Mouse (Mus musculus): ENCODE measurements around the gene Ppp2r5c. TPM values are rescaled to one million over a fixed set of nuclear protein-coding genes. Genes with fewer than 3 reads are reported as not detected.
A peak's percentile ranks its signal among the peaks of the same experiment; 100 is the strongest.

The Ppp2r5c gene
- total RNA-seq, 4 experiments from 2014 or later: 88.9 to 96.8 (median 93.6) TPM

DNA sequence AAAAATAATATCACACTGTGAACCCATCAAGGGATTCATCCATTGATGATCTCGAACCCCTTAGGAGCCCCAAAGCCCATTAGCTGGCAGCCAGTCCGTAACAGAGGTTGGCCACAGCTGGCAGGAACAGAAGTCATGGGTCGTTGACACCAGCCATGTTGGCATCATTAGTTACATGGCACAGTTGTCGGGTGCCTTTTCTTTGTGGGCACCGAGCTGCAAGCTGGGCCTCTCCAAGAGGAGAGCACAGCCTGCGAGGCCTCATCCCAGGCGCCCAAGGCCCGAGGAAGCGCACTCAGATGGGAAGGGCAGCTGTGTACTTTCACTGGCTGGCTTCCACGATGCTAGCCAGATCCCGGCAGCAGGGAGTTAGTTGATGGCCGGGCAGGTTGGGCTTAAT, 64.3 kb downstream of the Ppp2r5c start:
- DNase-seq (ENCODE audit: low spot score): no peak

DNA sequence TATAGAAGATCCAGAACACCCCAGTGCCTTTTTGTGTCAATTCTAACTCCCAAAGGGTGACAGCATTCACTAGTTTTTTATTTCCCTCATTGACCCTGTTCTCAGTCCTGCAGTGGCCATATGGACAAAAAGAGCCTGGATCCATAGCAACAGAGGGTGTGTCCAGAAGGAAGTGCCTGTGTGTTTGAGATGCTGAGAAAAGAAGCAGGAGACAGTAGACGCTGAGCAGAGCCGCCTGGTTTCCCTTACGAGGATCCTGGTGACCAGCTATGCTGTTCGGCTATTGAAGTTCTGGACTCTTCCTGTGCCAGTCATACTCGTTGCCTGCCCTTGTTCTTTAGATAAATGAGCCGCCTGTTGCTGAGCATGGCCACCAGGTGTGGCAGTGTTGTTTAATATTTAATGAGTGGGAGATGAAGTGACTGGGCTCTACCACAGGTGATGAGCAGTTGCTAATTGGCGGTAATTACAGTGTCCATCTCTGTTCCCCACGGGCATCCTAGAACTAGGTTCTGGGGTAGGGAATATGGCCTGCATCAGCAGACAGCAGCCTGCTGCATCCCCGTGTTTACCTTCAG, 65.0 kb downstream of the Ppp2r5c start:
- no peak for DNase-seq (ENCODE audit: low spot score)

DNA sequence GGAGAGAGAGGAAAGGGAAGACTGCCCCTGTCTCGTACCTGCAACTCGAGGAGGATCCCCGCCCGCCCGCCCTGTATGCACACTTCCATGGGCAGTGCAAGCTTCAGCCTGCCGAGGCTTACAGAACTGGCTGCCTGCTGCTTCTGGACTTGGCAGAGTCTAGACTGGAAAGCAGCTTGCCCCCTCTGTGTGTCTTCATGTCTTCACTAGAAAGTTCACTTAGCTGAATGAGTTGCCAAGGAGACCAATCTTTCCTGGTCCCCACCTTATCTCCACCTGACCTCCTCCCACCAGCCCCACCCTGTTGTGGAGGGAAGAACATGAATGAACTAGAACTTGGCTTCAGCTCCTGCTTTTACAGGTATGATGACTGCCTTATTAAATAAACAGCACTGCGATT, 66.0 kb downstream of the Ppp2r5c start:
- DNase-seq (ENCODE audit: low spot score): no peak

DNA sequence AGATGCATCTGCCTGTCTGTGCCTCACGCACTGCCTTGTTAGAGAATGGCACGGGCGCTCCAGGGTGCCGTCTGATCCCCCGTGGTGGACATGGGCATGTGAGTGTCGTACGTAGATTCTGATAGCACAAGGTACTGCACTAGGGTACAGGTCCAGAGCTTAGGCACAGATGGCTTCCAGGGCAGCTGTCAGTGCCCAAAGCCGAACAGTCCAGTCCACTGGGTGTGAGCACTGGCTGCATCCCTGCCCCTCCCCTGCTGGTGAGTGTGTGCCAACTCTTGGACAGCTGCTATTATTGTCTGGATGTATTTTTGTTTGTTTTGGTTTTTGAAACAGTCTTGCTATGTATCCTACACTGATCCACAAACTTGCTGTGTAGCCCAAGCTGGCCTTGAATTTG, 68.8 kb downstream of the Ppp2r5c start:
- no peak for DNase-seq (ENCODE audit: low spot score)

DNA sequence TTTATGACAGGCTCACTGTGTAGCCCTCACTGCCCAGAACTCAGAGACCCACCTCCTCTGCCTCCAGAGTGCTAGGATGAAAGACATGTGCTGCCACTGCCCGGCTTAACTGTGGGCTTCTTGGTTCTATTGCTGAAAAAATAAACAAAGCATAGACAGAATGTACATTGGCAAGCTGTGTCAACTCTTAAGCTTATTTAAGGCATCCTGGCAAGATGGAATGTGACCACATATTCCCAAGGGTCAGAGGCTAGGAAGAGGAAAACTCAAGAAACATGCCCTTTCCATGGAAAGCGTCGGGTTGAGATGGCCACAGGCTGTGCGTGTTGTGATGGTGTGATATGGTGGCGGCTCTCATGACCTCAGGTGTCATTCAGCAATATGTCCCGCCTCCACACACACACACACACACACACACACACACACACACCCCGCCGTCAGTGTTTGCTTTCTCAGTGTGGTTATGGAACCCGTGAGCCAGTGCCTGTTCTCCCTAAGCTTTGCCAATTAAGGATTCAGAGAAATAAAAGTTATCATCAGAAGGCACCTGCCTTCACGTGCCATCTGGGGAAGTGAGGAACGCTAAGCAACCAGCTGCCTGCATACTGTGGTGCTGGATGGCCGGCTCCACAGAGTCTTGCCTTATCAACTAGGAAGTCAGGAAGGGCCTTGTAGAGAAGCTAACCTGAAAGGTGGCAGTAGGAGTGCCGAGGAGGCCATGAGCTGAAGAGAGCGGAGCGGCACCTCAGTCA, 73.5 kb downstream of the Ppp2r5c start:
- no peak for DNase-seq (ENCODE audit: low spot score)

DNA sequence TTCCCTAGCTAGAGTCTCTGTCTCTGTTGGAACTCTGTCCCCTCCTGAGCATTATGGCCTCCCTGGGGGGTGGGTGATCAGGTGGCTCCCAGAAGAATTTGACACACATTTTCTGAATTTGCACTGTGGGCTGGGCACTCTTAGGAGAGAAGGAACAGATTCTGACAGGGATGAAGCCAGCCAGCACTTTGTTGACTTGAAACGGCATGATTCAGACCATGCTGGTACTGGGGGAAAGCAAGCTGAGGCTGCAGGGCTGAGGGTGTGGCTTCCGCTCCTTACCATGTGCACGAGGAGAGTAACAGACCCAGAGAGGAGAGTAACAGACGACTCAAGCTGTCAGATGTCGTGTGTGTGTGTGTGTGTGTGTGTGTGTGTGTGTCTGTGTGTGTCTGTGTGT, 76.6 kb downstream of the Ppp2r5c start:
- DNase-seq (ENCODE audit: low spot score): no peak

DNA sequence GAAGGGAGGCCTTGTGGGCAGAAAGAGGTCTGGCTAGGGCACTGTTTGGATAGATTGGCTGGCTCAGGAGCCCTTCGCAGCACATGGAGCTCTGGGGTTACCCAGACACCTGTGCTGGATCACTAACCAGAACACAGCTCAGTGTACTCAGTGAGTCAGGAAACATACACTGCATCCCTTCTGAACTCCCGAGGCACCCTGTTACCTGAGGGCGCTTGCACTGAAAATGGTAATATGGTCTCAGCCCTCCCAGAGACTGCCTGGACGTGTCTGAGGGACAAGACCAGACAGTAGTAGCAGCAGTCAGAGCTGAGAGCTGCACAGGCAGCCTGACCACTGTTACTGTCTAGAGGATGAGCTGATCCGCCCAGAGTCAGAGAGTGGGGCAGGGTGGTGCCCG, 85.8 kb downstream of the Ppp2r5c start:
- DNase-seq (ENCODE audit: low spot score): no peak

DNA sequence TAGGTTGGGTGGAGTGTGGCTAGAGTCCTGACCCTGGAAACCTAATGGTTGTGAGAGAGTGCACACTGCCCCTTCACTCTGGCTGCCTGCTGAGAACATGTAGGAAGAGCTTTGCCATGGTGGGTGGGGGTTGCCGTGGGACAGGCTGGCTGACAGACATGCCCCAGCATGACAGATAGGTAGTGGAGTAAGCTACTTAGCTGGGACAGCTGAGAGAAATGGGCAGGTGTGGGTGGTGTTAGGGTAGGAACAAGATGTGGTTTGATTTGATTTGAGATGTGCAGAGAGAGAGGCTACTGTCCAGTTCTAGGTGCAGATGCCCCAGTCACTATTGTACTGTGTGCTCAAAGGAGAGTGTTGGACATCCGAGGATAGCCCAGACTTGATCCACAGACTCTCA, 86.2 kb downstream of the Ppp2r5c start:
- no peak for DNase-seq (ENCODE audit: low spot score)

DNA sequence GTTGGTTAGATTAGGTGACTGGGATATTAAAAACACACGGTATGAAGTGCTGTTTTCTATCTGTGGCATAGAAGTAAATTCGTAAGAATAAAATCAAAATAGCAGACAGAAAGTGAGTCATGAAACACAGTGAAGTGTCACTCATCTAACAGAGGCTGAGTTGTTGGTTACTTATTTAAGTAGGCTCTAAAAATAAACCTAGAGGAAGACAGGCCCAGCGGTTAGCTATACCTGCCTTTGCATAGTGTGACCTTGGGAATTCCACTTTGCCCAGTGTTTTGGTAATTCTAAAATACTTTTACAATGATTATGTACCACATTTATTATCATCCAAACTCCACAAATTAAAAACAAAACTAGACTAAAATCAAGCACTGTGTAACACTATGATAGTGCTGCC, 86.9 kb downstream of the Ppp2r5c start:
- no peak for DNase-seq (ENCODE audit: low spot score)

DNA sequence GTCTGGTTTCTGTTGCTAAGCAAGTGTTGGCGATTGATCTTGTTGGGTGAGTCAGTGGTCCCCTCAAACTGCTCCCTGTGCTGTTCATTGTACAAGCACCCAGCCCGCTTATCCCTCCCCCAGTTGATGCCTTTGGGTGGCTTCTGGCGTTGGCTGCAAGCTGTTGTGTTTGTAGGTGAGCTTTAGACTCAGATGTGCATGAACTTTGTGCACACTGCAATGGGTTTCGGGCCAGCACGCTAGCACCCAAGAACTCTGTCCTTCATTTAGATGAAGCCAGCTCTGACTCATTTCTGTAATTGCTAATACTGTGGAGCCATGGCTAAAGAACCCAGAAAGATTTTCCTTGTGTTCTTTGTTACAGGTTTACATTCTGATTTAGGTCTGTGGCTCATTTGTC, 88.4 kb downstream of the Ppp2r5c start:
- DNase-seq (ENCODE audit: low spot score): no peak

DNA sequence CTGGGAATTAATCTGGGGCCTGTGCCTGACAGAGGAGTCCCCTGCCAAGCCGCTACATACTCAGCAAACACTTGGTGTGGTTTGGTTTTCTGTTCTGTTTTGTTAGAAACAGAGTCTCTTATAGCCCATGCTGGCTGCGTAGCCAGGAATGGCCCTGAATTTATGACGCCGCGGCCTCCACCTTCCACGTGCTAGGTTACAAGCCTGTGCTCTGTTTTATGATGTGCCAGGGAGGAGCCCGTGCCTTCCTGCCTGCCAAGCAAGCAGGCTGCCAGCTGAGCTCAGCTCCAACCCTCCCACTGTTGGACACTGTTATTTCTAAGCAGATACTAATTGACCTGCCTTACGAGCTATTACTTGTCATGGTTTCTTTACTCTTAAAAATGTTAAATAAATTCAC, 90.8 kb downstream of the Ppp2r5c start:
- peak; percentile 25 for DNase-seq (ENCODE audit: low spot score)

DNA sequence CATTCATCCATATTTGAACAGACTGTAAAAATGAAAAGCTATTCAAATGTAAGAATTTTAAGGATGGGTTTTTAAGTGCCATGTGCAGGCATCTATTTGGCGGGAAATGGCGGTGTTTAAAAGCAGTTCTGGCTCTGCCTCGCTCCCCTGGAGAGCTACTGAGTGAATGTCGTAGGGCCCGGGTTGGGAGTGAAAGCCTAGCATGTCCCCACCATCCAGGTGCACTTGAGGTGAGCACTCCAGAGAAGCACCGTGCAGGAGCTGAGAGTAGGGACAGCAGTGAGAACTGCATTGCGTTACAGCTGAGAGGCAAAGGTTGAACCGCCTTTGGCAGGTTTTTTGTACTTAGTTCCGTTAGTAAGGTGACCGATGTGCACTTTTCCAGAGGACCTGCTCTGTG, 92.4 kb downstream of the Ppp2r5c start:
- DNase-seq (ENCODE audit: low spot score): no peak

DNA sequence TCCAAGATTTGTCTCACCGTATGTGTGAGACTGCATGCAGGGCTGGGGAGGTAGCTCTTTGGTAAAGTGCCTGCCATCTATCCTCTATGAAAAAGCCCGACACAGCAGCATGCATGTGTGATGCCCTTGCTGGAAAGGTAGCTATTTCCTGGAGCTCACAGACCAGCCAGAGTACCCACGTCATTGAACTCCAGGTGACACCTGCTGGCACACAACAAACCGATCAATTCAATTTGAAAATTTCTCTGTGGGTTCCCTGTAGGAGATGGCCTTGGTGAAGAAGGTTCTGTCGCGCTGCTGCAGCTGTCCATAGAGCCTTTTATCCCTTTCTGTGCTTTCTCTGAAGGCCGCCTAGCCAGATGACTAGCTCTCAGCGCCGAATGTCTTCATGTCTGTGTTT, 92.9 kb downstream of the Ppp2r5c start:
- DNase-seq (ENCODE audit: low spot score): no peak

DNA sequence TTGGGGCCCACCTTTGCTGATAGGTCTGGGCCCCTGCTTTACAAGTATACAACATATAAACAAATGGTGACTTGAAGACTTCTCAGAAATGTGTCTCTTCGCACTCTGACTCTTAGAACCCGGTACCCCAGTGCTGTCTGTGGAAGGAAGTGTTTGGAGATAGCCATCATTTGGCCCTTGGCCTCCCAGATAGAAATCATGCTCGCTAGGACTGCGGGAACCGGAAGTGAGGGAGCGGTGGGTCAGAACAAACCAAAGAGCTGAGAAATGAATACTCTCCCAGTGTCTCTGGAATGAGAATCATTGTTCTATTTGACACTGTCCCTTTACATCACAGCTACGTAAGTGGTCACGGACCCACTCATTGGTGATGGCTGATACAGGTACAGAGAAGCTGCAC, 93.4 kb downstream of the Ppp2r5c start:
- no peak for DNase-seq (ENCODE audit: low spot score)

DNA sequence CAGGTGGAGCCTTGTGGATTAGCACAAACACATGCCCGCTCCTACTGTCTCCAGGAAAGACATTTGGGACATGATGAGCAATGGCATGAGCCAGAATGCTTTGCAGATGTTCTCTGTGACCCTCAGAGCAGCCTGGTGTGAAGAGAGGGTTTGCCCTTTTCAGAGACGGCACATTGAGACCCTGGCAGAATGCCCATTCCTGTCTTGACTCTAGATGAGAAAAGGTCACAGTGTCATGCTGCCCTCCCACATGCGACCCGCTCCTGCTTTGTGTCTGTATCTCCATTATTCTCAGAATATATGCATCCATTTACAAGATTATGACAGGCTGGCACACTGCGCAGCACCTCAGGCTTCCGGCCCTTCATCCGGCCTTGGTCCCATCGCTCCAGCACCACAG, 94.1 kb downstream of the Ppp2r5c start:
- DNase-seq (ENCODE audit: low spot score): no peak

DNA sequence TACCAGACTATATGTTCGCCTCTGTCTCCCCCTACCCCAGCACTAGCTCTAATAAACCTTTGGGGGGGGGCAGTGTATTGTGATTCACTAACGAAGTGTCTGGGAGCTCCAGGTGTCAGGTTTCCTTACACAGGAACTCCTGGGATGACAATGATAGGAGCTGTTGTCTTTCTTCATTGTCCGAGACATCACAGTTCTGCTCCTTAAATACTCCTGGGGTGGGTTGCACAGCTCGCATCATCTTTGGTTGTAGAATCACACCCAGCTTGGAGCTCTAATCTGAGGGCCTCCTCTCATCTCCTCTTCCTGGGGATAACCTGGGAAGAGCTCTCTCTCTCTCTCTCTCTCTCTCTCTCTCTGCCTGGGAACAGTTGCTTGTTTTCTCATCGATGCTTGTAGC, 94.6 kb downstream of the Ppp2r5c start:
- no peak for DNase-seq (ENCODE audit: low spot score)

DNA sequence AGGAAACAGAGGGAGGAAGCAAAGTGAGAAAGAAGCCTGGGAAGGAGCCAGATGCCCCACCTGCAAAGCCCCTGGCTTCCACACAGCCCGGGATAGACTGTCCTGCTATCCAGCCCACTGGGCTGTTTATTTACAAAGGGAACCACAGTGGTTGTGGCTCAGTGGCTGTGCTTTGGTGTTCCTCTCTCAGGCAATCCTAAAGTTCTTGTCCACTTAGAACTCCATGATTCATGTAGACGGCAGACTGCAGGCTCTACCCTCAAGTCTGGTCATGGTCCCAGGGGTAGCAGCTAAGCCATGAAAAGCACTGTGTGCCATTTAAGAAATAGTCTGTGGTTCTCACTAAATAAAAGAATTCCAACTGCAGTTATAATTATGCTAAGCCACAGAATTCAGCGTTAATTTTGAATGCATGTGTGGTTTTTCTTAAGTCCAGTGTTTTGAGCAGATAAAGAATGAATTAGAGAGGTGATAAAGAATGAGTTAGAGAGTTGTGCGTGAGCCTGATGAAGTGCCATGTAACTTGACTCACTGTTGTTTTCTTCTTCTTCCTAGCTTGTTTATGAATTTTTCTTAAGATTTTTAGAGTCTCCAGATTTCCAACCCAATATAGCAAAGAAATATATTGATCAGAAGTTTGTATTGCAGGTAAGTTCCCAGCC, 98.3 kb downstream of the Ppp2r5c start:
- no peak for DNase-seq (ENCODE audit: low spot score)

DNA sequence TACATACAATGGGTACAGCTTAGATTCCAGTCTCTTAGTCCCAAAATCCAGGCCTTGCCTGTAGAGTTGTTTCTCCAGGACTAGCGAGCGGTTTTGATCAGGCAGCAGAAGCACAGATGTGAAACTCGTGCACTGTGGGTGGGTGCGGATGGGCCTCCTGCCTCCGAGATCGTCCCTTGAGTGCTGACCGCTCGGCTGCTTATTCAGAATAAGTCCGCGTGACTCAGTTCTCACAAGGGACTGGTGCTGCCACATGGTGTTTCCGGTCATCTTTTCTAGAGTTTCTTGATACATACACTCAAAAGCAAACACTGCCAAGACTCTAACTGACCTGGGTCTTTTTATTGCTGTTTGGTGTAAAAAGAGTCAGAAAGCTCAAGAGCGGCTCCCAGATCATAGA, 100.7 kb downstream of the Ppp2r5c start:
- DNase-seq (ENCODE audit: low spot score): no peak

DNA sequence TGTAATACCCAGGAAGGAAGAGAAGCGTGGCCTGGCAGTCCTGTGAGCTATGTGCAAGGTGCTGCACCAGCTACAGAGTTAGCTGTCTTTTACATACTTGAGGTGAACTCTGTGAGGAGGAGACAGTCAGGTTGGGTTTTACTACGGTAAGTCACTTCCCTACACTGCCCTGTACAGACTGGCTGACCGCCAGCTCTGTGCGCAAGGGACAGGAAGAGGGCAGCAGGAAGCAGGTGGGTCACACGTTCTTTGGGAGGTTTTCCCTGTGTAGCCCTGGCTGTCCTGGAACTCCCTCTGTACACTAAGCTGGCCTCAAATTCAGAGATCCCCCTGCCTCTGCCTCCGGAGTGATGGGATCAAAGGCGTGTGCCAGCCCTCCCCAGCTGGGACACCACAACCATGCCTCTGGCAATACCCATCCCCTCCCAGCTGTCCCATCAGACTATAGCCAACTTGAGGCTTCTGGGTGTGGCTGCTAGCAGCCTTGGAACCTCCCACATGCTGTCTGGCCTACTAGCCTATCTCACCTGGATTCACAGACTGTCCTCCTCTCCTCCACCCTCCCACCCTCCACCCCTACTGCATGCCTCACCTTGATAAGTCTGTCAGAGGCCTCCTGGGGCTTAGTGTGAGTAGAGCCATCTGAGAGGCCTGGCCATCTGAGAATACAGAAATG, 102.7 kb downstream of the Ppp2r5c start:
- no peak for DNase-seq (ENCODE audit: low spot score)

DNA sequence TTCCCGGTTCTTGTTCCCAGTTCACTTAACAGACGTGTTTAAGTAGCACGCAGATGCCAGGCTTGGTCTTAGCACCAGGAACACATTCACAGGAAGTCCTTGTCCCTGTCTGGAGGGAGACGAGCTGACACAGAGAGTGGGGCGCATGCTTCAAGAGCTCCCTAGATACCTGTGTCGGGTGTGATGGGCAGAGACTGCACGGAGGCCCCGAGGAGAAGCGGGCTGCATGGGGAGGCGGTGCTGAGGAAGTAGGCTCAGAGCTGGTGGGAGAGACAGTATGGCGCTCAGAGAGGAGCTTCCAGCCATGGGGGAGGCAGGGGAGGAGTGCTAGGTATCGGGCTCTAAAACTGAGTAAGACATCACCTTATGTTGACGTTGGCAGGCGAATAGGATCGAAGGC, 103.4 kb downstream of the Ppp2r5c start:
- no peak for DNase-seq (ENCODE audit: low spot score)

DNA sequence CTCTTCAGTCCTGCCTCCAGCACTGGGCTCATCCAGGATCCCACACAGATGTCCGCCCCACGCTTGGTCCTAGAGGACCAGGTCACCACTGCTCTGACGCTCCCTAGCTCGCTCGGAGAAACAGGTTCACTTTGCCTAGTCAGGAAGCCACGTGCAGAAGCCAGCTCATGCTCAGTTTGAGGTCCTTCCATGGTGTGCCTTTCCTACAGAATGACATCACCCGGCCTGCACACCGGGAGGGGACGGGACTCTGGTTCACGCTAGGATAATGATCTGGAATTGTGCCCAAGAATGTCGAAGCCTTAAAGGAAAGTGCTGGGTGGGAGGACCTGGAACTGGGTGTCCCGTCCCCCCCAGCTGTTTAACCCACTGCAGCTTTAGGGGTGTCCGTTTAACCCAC, 105.2 kb downstream of the Ppp2r5c start:
- no peak for DNase-seq (ENCODE audit: low spot score)

DNA sequence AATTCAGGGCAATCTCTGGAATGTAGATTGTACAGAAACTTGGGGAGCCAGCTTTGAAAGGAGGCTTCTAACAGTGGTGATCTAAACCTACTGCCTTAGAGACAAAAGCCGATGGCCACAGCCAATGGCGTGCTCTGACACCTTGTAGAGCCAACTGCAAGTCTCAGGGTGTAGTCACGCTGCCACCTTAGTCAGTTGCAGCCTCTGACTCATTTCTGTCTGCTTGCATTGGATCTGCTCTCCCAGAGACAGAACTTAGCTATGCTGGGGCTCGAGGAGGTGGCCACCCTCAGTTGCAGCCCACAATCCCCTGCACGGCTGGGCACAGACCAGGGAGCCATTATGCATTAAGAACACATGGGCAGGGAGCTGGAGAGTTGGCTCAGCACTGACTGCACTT, 106.4 kb downstream of the Ppp2r5c start:
- DNase-seq (ENCODE audit: low spot score): no peak

Measured in heart, adult 8-10 months (tissue).